Mouse (Mus musculus): ENCODE data around the gene Pick1.

The Pick1 gene

GRCm38 (mm10) chr15:79229058-79229821 is at the start of gene Pick1, which contains the start of gene Gm49486:
Gene Pick1 (plus strand): TSS chr15:79229173.
Gene Gm49486 (plus strand): TSS chr15:79229391.
- peak; percentile 83 to 86 for DNase-seq (ENCODE audit: low spot score in 2 of 2)

- DNase-seq (ENCODE audit: low spot score in 2 of 2), result no peak
Measured at GRCm38 (mm10) chr15:79185213-79185612, 43.8 kb upstream of the Pick1 start.

GRCm38 (mm10) chr15:79187819-79188218 is 41.2 kb upstream of the Pick1 start:
- no peak for DNase-seq (ENCODE audit: low spot score in 2 of 2)

GRCm38 (mm10) chr15:79191426-79191825 is 37.5 kb upstream of the Pick1 start:
- no peak for DNase-seq (ENCODE audit: low spot score in 2 of 2)

GRCm38 (mm10) chr15:79192450-79192849 is 36.5 kb upstream of the Pick1 start:
- DNase-seq (ENCODE audit: low spot score in 2 of 2), result no peak

- no peak for DNase-seq (ENCODE audit: low spot score in 2 of 2)
Measured at GRCm38 (mm10) chr15:79192885-79193845, 35.8 kb upstream of the Pick1 start.

GRCm38 (mm10) chr15:79194048-79194447 is 34.9 kb upstream of the Pick1 start:
- no peak for DNase-seq (ENCODE audit: low spot score in 2 of 2)

- no peak for DNase-seq (ENCODE audit: low spot score in 2 of 2)
Measured at GRCm38 (mm10) chr15:79194946-79195345, 34.0 kb upstream of the Pick1 start.

- no peak for DNase-seq (ENCODE audit: low spot score in 2 of 2)
Measured at GRCm38 (mm10) chr15:79195492-79195891, 33.5 kb upstream of the Pick1 start.

- no peak for DNase-seq (ENCODE audit: low spot score in 2 of 2)
Measured at GRCm38 (mm10) chr15:79199390-79199976, 29.5 kb upstream of the Pick1 start.

GRCm38 (mm10) chr15:79201491-79202150 is 27.4 kb upstream of the Pick1 start:
- no peak for DNase-seq (ENCODE audit: low spot score in 2 of 2)

- no peak for DNase-seq (ENCODE audit: low spot score in 2 of 2)
Measured at GRCm38 (mm10) chr15:79202575-79202974, 26.4 kb upstream of the Pick1 start.

- DNase-seq (ENCODE audit: low spot score in 2 of 2), result no peak
Measured at GRCm38 (mm10) chr15:79208211-79208610, 20.8 kb upstream of the Pick1 start.

GRCm38 (mm10) chr15:79208758-79209439 is 20.1 kb upstream of the Pick1 start:
- peak; percentile 46 to 58 for DNase-seq (ENCODE audit: low spot score in 2 of 2)

- no peak for DNase-seq (ENCODE audit: low spot score in 2 of 2)
Measured at GRCm38 (mm10) chr15:79210357-79210756, 18.6 kb upstream of the Pick1 start.

GRCm38 (mm10) chr15:79212750-79213446 is 16.1 kb upstream of the Pick1 start:
- DNase-seq (ENCODE audit: low spot score in 2 of 2), result no peak

- DNase-seq (ENCODE audit: low spot score in 2 of 2), result no peak
Measured at GRCm38 (mm10) chr15:79213591-79213990, 15.4 kb upstream of the Pick1 start.

GRCm38 (mm10) chr15:79216191-79216590 is 12.8 kb upstream of the Pick1 start:
- DNase-seq (ENCODE audit: low spot score in 2 of 2), result no peak

GRCm38 (mm10) chr15:79219572-79219971 is 9.4 kb upstream of the Pick1 start:
- no peak for DNase-seq (ENCODE audit: low spot score in 2 of 2)

GRCm38 (mm10) chr15:79223641-79224040 is 5.3 kb upstream of the Pick1 start:
- no peak for DNase-seq (ENCODE audit: low spot score in 2 of 2)
